Mouse (Mus musculus) kidney, adult 2 months (tissue): ENCODE results near the gene Il22ra1.

Experiments
- CTCF ChIP-seq: fragments of 200-500 bp; conservative IDR thresholded peaks from 2 replicates; pipeline ENCODE4 v1.5.1; 2011; ENCODE audit warnings: low read depth, mild to moderate bottlenecking, control low read depth, low read length, moderate library complexity, mixed read lengths; ENCODE audit not compliant: insufficient read depth, insufficient read length
- POLR2A ChIP-seq: fragments of 200-500 bp; IDR thresholded peaks from one replicate; pipeline ENCODE4 v1.6.1; 2011; ENCODE audit warnings: low read depth, low read length, control low read depth

GRCm38 (mm10) chr4:135736903-135737302 is 8.9 kb downstream of the Il22ra1 start:
- TF ChIP-seq POLR2A (no peak), CTCF (no peak)
